Mouse (Mus musculus) limb, embryonic 12.5 days (tissue): ENCODE data around the gene Zfyve27. TPM values are rescaled to one million over a fixed set of nuclear protein-coding genes. Genes with fewer than 3 reads are reported as not detected.
A peak's percentile ranks its signal among the peaks of the same experiment; 100 is the strongest.

ENCODE experiments used
- ATAC-seq: fragments of 200-750 bp; cut with Nextera tagmentation; 2 replicates; pipeline ENCODE4 v1.8.0; 2017; ENCODE audit warnings: low read depth, moderate TSS enrichment; ENCODE audit not compliant: insufficient number of reproducible peaks, insufficient read depth, low FRiP score, low TSS enrichment
- H3K27ac ChIP-seq: fragments of 300-500 bp; sonication (generic); 2 replicates; pipeline ENCODE4 v1.5.1; 2016; ENCODE audit warnings: mild to moderate bottlenecking, moderate library complexity
- H3K27me3 ChIP-seq: fragments of 300-500 bp; sonication (generic); 2 replicates; pipeline ENCODE4 v1.6.1; 2016; ENCODE audit warnings: mild to moderate bottlenecking, moderate library complexity
- H3K36me3 ChIP-seq: fragments of 300-500 bp; sonication (generic); 2 replicates; pipeline ENCODE4 v1.6.1; 2016; ENCODE audit warnings: mild to moderate bottlenecking, moderate library complexity
- H3K4me1 ChIP-seq: fragments of 300-500 bp; sonication (generic); replicated peaks from 2 replicates; pipeline ENCODE4 v1.6.1; 2016
- H3K4me2 ChIP-seq: fragments of 300-500 bp; sonication (generic); 2 replicates; pipeline ENCODE4 v1.6.1; 2016; ENCODE audit warnings: mild to moderate bottlenecking, moderate library complexity
- H3K4me3 ChIP-seq: fragments of 300-500 bp; sonication (generic); replicated peaks from 2 replicates; pipeline ENCODE4 v1.5.1; 2016; ENCODE audit warnings: mild to moderate bottlenecking
- H3K9ac ChIP-seq: fragments of 300-500 bp; sonication (generic); replicated peaks from 2 replicates; pipeline ENCODE4 v1.6.1; 2016; ENCODE audit warnings: mild to moderate bottlenecking, moderate library complexity
- H3K9me3 ChIP-seq: fragments of 300-500 bp; sonication (generic); 2 replicates; pipeline ENCODE4 v1.6.1; 2016; ENCODE audit warnings: mild to moderate bottlenecking, moderate library complexity
- WGBS: fragments of 180-500 bp; shearing (Covaris S2); methylation state at CpG from one replicate; pipeline ENCODE4 v1.1.7; 2016; 5-methylcytosine and 5-hydroxymethylcytosine counted together
- polyA plus RNA-seq: library from polyadenylated mRNA; unstranded; fragments of >200 nt; fragmentation: Nextera tagmentation; extraction: Ambion mirVana; gene quantifications from 2 replicates; pipeline ENCODE4 v1.2.1, GENCODE M21; 2016

Gene Zfyve27
- polyA plus RNA-seq, 1 experiment from 2014 or later: 33.7 TPM

GRCm38 (mm10) chr19:42164188-42164587 is 437 bp downstream of the Zfyve27 start:
- no peaks in the 10 kb centered on the region; the same call in 1 of the 2 replicates for H3K4me1 ChIP-seq
- no peak for ATAC-seq
- WGBS: 48% methylated on average over 7 of the region's 7 CpGs
- H3K4me2 ChIP-seq: no peak overlapping the region
- no peak overlapping the region for H3K9ac ChIP-seq
- peaks cover 22% of the 10 kb centered on the region for H3K27me3 ChIP-seq
- H3K9me3 ChIP-seq: no peaks in the 10 kb centered on the region
- H3K27ac ChIP-seq: no peak overlapping the region
- H3K4me3 ChIP-seq: no peak overlapping the region
- H3K36me3 ChIP-seq: no peaks in the 10 kb centered on the region

GRCm38 (mm10) chr19:42166130-42166529 is 2.4 kb downstream of the Zfyve27 start:
- no peak overlapping the region for H3K27ac ChIP-seq
- H3K4me1 ChIP-seq: peaks cover 4% of the 10 kb centered on the region
- no peaks in the 10 kb centered on the region for H3K9me3 ChIP-seq
- H3K4me2 ChIP-seq: peak overlapping the region; percentile 39
- H3K9ac ChIP-seq: no peak overlapping the region
- peaks cover 30% of the 10 kb centered on the region for H3K27me3 ChIP-seq
- no peak for ATAC-seq
- H3K36me3 ChIP-seq: no peaks in the 10 kb centered on the region
- WGBS: 3% methylated on average over 12 of the region's 12 CpGs
- no peak overlapping the region for H3K4me3 ChIP-seq

DNA sequence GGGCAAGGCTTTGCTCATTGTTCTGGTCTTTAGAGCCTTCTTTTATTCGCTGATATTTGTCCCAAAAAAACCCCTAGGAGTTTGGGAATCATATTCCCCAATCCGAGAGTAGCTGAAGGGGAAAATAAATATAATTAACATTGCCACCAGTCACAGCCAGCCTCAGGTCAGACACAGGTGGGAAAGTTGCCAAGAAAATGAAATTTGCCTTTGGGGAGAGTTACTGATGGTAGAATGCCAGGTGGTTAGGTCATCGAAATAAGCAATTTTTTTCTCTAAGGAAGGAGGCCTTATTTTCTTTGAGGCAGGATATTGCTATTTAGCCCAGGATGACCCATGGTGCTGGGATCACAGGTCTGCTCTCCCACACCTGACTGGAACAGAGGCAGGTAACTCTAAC is 3.0 kb downstream of the Zfyve27 start:
- Histone ChIP-seq H3K4me1 (peaks cover 10% of the 10 kb centered on the region), H3K9ac (no peak overlapping the region), H3K27me3 (peaks cover 30% of the 10 kb centered on the region), H3K36me3 (no peaks in the 10 kb centered on the region), H3K9me3 (no peaks in the 10 kb centered on the region), H3K4me2 (no peak overlapping the region), H3K27ac (no peak overlapping the region), H3K4me3 (no peak overlapping the region)
- no peak for ATAC-seq
- 44% methylated on average over 3 of the region's 3 CpGs for WGBS

DNA sequence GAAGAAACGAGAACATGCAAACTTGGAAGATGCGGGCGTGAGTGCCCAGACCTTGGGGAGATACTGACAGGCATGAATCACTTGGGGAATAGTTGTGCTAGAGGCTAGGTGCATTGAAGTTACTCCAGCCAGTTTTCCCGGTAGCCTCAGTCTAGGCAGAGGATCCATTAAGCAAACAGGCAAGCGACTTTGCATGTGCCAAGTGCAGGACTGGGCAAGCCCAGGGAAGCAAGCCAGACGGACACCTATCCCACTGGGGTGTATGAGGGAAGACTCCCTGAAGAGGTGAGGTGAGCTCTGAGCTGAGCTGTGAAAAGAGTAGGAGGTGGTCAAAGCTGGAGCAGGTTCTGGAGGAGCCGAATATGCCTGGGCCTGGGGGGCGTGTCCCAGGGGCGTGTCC is 3.7 kb downstream of the Zfyve27 start:
- 63% methylated on average over 9 of the region's 9 CpGs for WGBS
- no peak overlapping the region for H3K27ac ChIP-seq
- no peaks in the 10 kb centered on the region for H3K9me3 ChIP-seq
- peaks cover 12% of the 10 kb centered on the region for H3K4me1 ChIP-seq
- no peak overlapping the region for H3K9ac ChIP-seq
- ATAC-seq: no peak
- H3K4me2 ChIP-seq: no peak overlapping the region
- no peaks in the 10 kb centered on the region for H3K36me3 ChIP-seq
- no peak overlapping the region for H3K4me3 ChIP-seq
- H3K27me3 ChIP-seq: peaks cover 30% of the 10 kb centered on the region

- no peaks in the 10 kb centered on the region for H3K9me3 ChIP-seq
- H3K27ac ChIP-seq: no peak overlapping the region
- H3K4me2 ChIP-seq: no peak overlapping the region
- H3K9ac ChIP-seq: no peak overlapping the region
- H3K36me3 ChIP-seq: no peaks in the 10 kb centered on the region
- WGBS: 81% methylated on average over 10 of the region's 10 CpGs
- no peak for ATAC-seq
- H3K27me3 ChIP-seq: peaks cover 30% of the 10 kb centered on the region
- H3K4me1 ChIP-seq: peaks cover 12% of the 10 kb centered on the region
- no peak overlapping the region for H3K4me3 ChIP-seq
Observed at GRCm38 (mm10) chr19:42169322-42169975, 5.7 kb downstream of the Zfyve27 start.

- Histone ChIP-seq H3K4me1 (peaks cover 12% of the 10 kb centered on the region), H3K36me3 (no peaks in the 10 kb centered on the region), H3K9ac (peak overlapping the region; percentile 85), H3K27me3 (peaks cover 27% of the 10 kb centered on the region), H3K4me3 (peak overlapping the region; percentile 91), H3K9me3 (no peaks in the 10 kb centered on the region), H3K27ac (0 out of 2 replicates have a peak overlapping the region, but pooled peaks have one; percentile 37), H3K4me2 (peak overlapping the region; percentile 86)
- WGBS: 2% methylated on average over 56 of the region's 56 CpGs
- ATAC-seq: peak; percentile 82
Observed at GRCm38 (mm10) chr19:42170025-42170969, 6.5 kb downstream of the Zfyve27 start.

GRCm38 (mm10) chr19:42176841-42177240 is 13.1 kb downstream of the Zfyve27 start:
- no peak overlapping the region for H3K9ac ChIP-seq

DNA sequence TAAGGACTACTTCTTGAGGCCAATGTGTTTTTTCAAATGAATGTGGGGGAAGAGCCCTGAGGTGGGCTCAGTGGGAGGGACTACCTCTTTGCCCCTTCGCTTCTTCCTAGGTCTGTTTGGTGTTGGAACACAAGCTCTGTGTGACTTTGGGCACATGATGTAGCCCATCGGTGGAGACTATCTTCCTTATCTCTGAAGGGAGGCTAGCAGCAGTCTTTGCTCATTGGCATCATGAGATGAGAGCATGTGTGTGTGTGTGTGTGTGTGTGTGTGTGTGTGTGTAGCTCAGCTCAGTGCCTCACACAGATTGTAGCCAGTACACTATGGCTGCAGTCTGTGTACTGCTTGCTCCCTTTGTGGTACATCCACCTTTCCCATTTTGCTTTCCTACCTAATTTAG is 13.7 kb downstream of the Zfyve27 start:
- 86% methylated on average over 2 of the region's 2 CpGs for WGBS
- peaks cover 36% of the 10 kb centered on the region for H3K36me3 ChIP-seq
- no peaks in the 10 kb centered on the region for H3K27me3 ChIP-seq
- ATAC-seq: no peak
- H3K4me1 ChIP-seq: no peaks in the 10 kb centered on the region
- no peaks in the 10 kb centered on the region for H3K9me3 ChIP-seq
- H3K27ac ChIP-seq: no peak overlapping the region
- no peak overlapping the region for H3K4me2 ChIP-seq
- no peak overlapping the region for H3K4me3 ChIP-seq
- H3K9ac ChIP-seq: no peak overlapping the region

More at GRCm38 (mm10) chr19:42176841-42177240, 13.1 kb downstream of the Zfyve27 start:
- 89% methylated on average over 7 of the region's 7 CpGs for WGBS
- H3K36me3 ChIP-seq: peaks cover 32% of the 10 kb centered on the region
- H3K9me3 ChIP-seq: no peaks in the 10 kb centered on the region
- no peaks in the 10 kb centered on the region for H3K27me3 ChIP-seq
- peaks cover under 1% of the 10 kb centered on the region; the same call in 1 of the 2 replicates for H3K4me1 ChIP-seq
- H3K27ac ChIP-seq: no peak overlapping the region
- no peak overlapping the region for H3K4me3 ChIP-seq
- no peak overlapping the region for H3K4me2 ChIP-seq
- no peak for ATAC-seq

DNA sequence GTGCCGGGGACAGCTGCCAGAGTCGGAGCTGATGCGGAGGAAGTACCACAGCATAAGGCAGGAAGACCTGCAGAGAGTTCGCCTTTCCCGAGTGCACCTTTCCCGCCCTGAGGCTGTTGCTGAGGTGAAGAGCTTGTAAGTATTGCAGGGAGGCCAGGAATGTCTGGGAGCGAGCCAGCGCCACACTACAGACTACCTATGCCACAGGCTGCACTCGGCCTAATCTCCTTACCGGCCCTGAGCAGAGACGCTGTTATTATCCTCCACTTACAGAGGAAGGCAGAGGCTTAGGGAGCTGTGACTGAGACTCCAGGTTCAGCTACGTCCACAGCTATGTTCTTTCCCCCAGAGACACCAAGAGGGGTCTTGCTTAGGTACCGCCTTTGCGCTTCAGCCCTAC is 15.6 kb downstream of the Zfyve27 start:
- Histone ChIP-seq H3K4me2 (no peak overlapping the region), H3K4me3 (no peak overlapping the region), H3K27me3 (no peaks in the 10 kb centered on the region), H3K36me3 (peaks cover 55% of the 10 kb centered on the region), H3K4me1 (no peaks in the 10 kb centered on the region), H3K27ac (no peak overlapping the region), H3K9ac (no peak overlapping the region), H3K9me3 (no peaks in the 10 kb centered on the region)
- WGBS: 91% methylated on average over 14 of the region's 14 CpGs
- no peak for ATAC-seq

GRCm38 (mm10) chr19:42182673-42183072 is 18.9 kb downstream of the Zfyve27 start:
- Histone ChIP-seq H3K27ac (no peak overlapping the region), H3K9ac (no peak overlapping the region), H3K4me1 (no peaks in the 10 kb centered on the region), H3K4me3 (no peak overlapping the region), H3K27me3 (no peaks in the 10 kb centered on the region), H3K4me2 (no peak overlapping the region), H3K9me3 (no peaks in the 10 kb centered on the region), H3K36me3 (peaks cover 81% of the 10 kb centered on the region)
- 59% methylated on average over 6 of the region's 6 CpGs for WGBS
- no peak for ATAC-seq

GRCm38 (mm10) chr19:42189735-42190134 is 26.0 kb downstream of the Zfyve27 start:
- no peak overlapping the region for H3K27ac ChIP-seq
- H3K4me3 ChIP-seq: no peak overlapping the region
- WGBS: 81% methylated on average over 4 of the region's 4 CpGs
- no peak overlapping the region for H3K9ac ChIP-seq
- no peaks in the 10 kb centered on the region for H3K27me3 ChIP-seq
- no peak overlapping the region for H3K4me2 ChIP-seq
- H3K9me3 ChIP-seq: no peaks in the 10 kb centered on the region
- H3K36me3 ChIP-seq: peaks cover 68% of the 10 kb centered on the region
- peaks cover 8% of the 10 kb centered on the region for H3K4me1 ChIP-seq
- ATAC-seq: no peak
